Mouse (Mus musculus): ENCODE measurements around the gene Apob.

Gene Apob

DNA sequence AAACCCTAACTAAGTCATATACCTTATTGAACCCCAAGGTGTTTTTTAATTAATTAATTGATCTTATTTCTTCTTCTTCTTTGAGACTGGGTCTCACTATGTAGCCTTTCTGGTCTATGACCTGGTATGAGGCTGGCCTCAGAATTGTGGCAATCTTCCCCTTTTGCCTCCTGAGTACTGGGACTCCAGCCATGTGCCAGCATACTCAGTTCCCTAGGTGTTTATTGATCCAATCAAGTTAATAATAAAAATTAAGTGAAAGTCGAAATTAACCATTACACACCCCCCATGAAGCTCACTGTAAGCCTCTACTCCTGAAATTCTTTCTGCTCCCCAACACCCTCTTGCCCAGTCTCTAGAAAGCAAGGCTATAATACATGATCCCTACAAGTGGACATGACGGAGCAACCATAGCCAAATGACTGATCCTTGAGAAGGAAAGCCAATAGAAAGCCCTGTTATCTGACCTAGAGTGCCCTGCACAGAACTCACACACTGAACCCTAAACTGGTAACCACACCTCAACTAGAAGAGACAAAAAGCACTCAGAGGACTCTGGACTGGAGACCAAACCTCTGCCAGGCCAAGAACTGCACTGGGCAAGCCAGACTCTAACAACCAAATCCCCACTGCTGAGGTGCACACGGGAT lies 60.8 kb downstream of the Apob start:
- no peak for DNase-seq (ENCODE audit: low spot score in 2 of 2)

- DNase-seq (ENCODE audit: low spot score in 2 of 2), result no peak
Observed at GRCm38 (mm10) chr12:8042626-8043394, 65.4 kb downstream of the Apob start.

GRCm38 (mm10) chr12:8047046-8047445 lies 69.6 kb downstream of the Apob start:
- DNase-seq (ENCODE audit: low spot score in 2 of 2), result no peak

- DNase-seq (ENCODE audit: low spot score in 2 of 2), result no peak
Observed at GRCm38 (mm10) chr12:8047789-8048309, 70.4 kb downstream of the Apob start.

DNA sequence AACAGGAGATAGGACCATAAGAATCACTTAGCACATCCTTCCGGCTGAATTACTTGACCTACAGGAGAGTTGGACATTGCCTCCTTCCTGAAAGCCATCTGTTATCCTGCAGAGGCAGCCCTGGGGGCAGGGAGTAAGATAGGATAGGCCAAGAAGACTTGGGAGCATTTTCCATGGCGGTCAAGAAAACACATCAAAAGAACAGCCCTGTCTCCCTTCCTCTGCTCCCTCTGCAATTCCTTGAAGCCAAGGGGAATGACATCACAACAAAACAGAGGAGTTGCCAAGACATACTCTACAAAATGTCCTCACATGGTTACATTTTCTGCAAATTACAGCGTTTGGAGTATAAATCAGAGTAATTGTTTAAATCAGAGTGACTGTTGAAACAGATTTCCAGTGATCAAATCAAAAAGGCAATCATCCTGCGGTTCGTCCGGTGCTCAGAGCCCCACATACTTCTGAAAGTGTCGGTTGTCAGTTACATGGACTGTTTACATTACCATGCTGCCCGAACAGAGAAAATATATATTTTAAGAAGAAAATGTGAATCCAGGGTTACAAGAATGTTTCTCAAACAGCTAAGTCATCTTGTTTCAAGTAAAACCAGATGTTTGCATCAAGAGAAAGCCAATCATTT lies 78.7 kb downstream of the Apob start:
- DNase-seq (ENCODE audit: low spot score in 2 of 2), result no peak

- peak; percentile 68 to 70 for DNase-seq (ENCODE audit: low spot score in 2 of 2)
Observed at GRCm38 (mm10) chr12:8059576-8059975, 82.1 kb downstream of the Apob start.

DNA sequence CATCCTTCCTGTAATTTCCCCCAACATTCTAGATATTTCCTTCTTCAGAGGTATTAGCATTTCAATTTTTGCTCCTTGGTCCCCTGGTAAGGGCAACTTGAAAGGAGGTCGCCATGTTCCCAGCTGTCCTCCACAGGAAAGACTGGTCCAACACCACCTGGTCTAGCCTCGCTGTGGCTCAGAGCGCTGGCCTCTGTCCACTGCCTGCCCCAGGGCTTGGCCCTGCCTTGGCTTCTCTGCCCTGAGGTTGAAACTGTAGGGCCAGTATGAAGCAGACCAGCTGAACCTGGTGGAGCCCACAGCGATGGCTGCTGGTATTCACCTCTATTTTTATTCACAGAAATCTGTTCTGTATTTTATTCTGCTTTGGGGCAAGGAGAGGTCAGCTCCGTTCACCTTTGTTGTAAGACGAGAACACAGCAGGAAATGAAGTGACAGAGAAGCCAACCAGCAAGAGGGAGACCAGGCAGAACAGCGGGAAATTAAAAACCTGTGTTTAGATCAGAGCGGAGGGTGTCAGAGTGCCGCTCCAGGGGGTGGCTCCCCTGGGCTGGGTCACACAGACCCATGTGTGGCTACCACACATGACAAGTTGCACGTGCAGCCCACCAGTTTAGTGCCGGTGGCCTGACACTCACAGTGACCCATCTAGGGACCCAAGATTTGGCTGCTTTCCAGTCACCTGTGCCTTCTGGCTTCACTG lies 86.1 kb downstream of the Apob start:
- DNase-seq (ENCODE audit: low spot score in 2 of 2), result no peak

Data from urinary bladder, postnatal 36 days (tissue).